Mouse (Mus musculus) stomach, embryonic 14.5 days (tissue): ENCODE data around the gene Hand2. TPM values are rescaled to one million over a fixed set of nuclear protein-coding genes. Genes with fewer than 3 reads are reported as not detected.

Source experiments
- polyA plus RNA-seq: library from polyadenylated mRNA; unstranded; fragments of >200 nt; fragmentation: Nextera tagmentation; extraction: Ambion mirVana; gene quantifications from 2 replicates; pipeline ENCODE4 v1.2.1, GENCODE M21; 2014

Gene Hand2
- polyA plus RNA-seq, 1 experiment from 2014 or later, result 17.7 TPM

Other genes with a start within 250 kb of the Hand2 start
- 0.64 and 0.91 TPM in 2 replicates for gene Scrg1, start 134.9 kb downstream of the Hand2 start, polyA plus RNA-seq
- 43.6 and 44.0 TPM in 2 replicates for gene Sap30, start 166.9 kb downstream of the Hand2 start, polyA plus RNA-seq
- 360 and 410 TPM in 2 replicates for gene Hmgb2, start 190.9 kb downstream of the Hand2 start, polyA plus RNA-seq